Mouse (Mus musculus): ENCODE results near the gene Msmp. TPM values are rescaled to one million over a fixed set of nuclear protein-coding genes. Genes with fewer than 3 reads are reported as not detected.

Msmp gene
- 3.2 TPM for polyA plus RNA-seq (2017; shearing (Covaris generic))

GRCm38 (mm10) chr4:43584444-43585416 is at the start of gene Msmp:
Msmp (minus strand) TSS chr4:43584494.

GRCm38 (mm10) chr4:43631046-43631955 is 47.0 kb upstream of the Msmp start, which contains the start of gene Npr2:
Npr2 (plus strand) TSS chr4:43631935.

GRCm38 (mm10) chr4:43578376-43579204 is 5.7 kb downstream of the Msmp start, which contains the start of the genes Rgp1 and Gba2:
Rgp1 (plus strand) TSS chr4:43578715.
Gba2 (minus strand) TSS chr4:43578873.

GRCm38 (mm10) chr4:43561997-43562768 is 22.1 kb downstream of the Msmp start, which contains the start of the genes Creb3 and Tln1:
Creb3 (plus strand) TSS chr4:43562332.
Tln1 (minus strand) TSS chr4:43562691.

Other genes with a start within 250 kb of the Msmp start
- not detected for gene Rusc2, start 202.5 kb downstream of the Msmp start, polyA plus RNA-seq (2017; shearing (Covaris generic))
- gene Fam166b, start 155.4 kb downstream of the Msmp start, polyA plus RNA-seq (2017; shearing (Covaris generic)): not detected
- gene Tesk1, start 142.6 kb downstream of the Msmp start, polyA plus RNA-seq (2017; shearing (Covaris generic)): 0.48 TPM
- 54.1 TPM for gene Cd72, start 129.9 kb downstream of the Msmp start, polyA plus RNA-seq (2017; shearing (Covaris generic))
- gene Sit1, start 100.8 kb downstream of the Msmp start, polyA plus RNA-seq (2017; shearing (Covaris generic)): 146 TPM
- gene Ccdc107, start 91.6 kb downstream of the Msmp start, polyA plus RNA-seq (2017; shearing (Covaris generic)): 75.3 TPM
- gene Arhgef39, start 84.8 kb downstream of the Msmp start, polyA plus RNA-seq (2017; shearing (Covaris generic)): 4.9 TPM
- 0.90 TPM for gene Car9, start 77.5 kb downstream of the Msmp start, polyA plus RNA-seq (2017; shearing (Covaris generic))
- not detected for gene Tpm2, start 60.7 kb downstream of the Msmp start, polyA plus RNA-seq (2017; shearing (Covaris generic))
- 86.8 TPM for gene Creb3, start 22.2 kb downstream of the Msmp start, polyA plus RNA-seq (2017; shearing (Covaris generic))
- gene Tln1, start 21.8 kb downstream of the Msmp start, polyA plus RNA-seq (2017; shearing (Covaris generic)): 436 TPM
- gene Rgp1, start 5.8 kb downstream of the Msmp start, polyA plus RNA-seq (2017; shearing (Covaris generic)): 24.1 TPM
- 27.6 TPM for gene Gba2, start 5.6 kb downstream of the Msmp start, polyA plus RNA-seq (2017; shearing (Covaris generic))
- not detected for gene Npr2, start 47.4 kb upstream of the Msmp start, polyA plus RNA-seq (2017; shearing (Covaris generic))
- gene Spag8, start 69.1 kb upstream of the Msmp start, polyA plus RNA-seq (2017; shearing (Covaris generic)): 0.38 TPM
- 70.9 TPM for gene Hint2, start 72.0 kb upstream of the Msmp start, polyA plus RNA-seq (2017; shearing (Covaris generic))
- 0.83 TPM for gene Tmem8b, start 84.5 kb upstream of the Msmp start, polyA plus RNA-seq (2017; shearing (Covaris generic))
- 1.4 TPM for gene Fam221b, start 84.7 kb upstream of the Msmp start, polyA plus RNA-seq (2017; shearing (Covaris generic))
- gene Olfr70, start 116.3 kb upstream of the Msmp start, polyA plus RNA-seq (2017; shearing (Covaris generic)): not detected
- gene Olfr71, start 125.8 kb upstream of the Msmp start, polyA plus RNA-seq (2017; shearing (Covaris generic)): not detected
- gene Hrct1, start 142.7 kb upstream of the Msmp start, polyA plus RNA-seq (2017; shearing (Covaris generic)): not detected
- gene Spaar, start 145.5 kb upstream of the Msmp start, polyA plus RNA-seq (2017; shearing (Covaris generic)): not detected
- not detected for gene Olfr159, start 186.5 kb upstream of the Msmp start, polyA plus RNA-seq (2017; shearing (Covaris generic))
- not detected for gene Olfr156, start 239.4 kb upstream of the Msmp start, polyA plus RNA-seq (2017; shearing (Covaris generic))

Measured in activated CD4-positive, CD25-positive, alpha-beta regulatory T cell, adult 9 weeks (primary cell).